Mouse (Mus musculus): Measurements from ENCODE around the gene Ints7.

Ints7 gene

DNA sequence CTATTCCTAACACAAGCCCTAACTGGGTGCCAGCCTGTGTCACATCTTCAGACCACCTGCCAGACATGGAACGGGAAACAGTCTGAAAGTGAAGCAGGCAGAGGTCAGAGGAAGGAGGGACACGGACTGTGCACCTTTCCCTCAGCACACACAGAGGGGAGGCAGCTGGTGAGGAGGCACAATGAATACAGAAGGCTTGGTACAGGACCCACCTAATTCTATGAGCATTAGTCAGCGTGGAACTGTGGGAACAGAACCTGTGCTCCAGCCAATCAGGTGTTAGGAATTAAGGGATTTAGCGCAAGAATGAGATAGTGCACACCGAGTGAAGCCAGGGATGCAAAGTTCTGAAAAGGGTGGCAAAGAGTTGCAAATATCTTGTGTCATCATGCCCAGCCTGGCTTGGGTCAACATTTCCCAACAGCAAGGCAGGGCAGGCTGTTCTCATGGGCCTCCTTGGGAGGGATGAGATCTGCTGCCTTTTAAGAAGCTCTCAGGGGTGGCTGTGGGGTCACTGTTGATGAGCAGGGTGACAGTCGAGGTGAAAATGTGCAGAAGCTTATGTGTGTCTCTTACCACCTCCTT lies 57.2 kb downstream of the Ints7 start:
- no peak for DNase-seq (ENCODE audit: low read depth)

GRCm38 (mm10) chr1:191634116-191634515 lies 58.7 kb downstream of the Ints7 start:
- DNase-seq (ENCODE audit: low read depth) = no peak

DNA sequence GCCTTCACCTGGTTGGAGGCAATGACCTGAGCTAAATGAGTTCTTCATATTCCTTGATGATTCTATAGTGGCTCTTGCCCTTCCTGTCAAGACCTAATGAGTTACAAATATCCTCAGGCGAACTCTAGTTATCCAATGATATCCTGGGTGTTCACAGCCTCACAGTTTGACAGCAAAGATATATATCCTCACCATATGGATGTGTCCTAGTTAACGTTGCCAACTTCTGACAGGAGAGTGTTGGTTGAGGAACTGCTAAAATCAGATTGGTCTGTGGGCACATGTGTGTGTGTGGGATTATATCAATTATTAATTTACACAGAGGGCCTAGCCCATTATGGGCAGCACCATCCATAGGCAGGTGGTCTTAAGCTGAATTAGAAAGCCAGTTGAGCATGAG lies 63.0 kb downstream of the Ints7 start:
- DNase-seq (ENCODE audit: low read depth) = no peak

DNA sequence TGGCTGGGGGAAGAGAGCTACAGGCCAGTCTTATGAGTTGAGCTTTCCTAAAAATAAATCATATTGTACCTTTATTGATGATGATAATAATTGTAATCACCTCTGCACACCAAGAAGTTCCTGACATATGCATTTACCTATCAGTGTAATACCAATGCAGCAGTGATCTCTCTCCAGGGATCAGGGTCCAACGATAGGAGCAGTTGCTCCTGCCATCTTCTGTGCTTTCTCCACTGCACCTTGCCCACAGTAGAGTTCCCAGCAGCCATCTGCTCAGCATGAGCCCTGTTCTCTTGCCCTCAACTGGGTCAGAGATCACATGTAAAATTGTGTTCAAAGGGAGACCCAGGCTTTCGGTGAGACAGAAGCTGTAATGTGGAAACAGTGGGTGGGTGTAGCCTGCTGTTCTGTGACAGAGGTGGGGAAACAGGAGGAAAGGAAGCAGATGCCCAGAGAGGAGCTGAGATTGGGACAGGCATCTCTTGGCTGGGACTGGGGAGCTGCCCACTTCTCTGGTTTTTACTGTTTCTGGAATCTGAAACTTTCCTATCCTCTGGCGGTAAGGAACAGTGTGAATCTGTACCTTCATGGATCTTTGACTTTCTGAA lies 63.9 kb downstream of the Ints7 start:
- DNase-seq (ENCODE audit: low read depth) = no peak

GRCm38 (mm10) chr1:191640146-191640545 lies 64.7 kb downstream of the Ints7 start:
- DNase-seq (ENCODE audit: low read depth) = no peak

DNA sequence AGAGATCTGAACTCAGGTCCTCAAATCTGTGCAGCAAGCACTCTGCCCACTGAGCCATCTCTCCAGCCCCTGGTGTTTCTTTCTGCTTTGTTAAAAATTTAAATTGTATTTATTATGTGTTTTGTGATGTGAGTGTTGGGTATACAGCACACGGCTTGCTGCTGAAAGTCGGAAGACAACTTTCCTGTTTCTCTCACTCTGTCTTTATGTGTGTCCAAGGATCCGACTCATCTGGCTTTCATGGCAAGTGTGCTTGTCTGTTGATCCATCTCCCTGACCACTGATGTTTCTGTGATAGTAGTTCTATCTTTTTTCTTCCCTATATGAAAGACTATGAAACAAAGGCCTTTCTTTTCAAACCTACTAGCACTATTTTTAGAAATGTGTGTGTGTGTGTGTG lies 65.4 kb downstream of the Ints7 start:
- no peak for DNase-seq (ENCODE audit: low read depth)

GRCm38 (mm10) chr1:191641438-191641837 lies 66.0 kb downstream of the Ints7 start:
- DNase-seq (ENCODE audit: low read depth) = no peak

DNA sequence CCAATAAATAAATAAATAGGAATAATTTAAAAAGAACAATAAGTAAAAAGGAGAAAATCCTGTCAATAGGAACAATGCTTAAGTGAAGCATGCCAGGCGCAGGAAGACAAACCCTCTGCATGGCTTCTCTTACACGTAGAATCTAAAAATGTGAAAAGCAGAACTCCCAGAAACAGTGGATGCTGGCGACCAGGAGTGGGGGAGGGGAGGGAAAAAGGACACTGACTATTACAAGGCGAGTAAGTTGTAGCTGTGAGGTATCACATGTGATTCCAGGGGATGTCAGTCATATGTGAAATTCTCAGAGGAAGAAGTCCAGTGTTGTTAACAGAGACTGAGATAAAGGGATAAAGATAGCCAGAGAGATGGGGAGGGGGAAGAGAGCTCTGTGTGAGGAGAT lies 67.5 kb downstream of the Ints7 start:
- no peak for DNase-seq (ENCODE audit: low read depth)

- DNase-seq (ENCODE audit: low read depth) = no peak
Measured at GRCm38 (mm10) chr1:191645921-191646320, 70.5 kb downstream of the Ints7 start.

DNA sequence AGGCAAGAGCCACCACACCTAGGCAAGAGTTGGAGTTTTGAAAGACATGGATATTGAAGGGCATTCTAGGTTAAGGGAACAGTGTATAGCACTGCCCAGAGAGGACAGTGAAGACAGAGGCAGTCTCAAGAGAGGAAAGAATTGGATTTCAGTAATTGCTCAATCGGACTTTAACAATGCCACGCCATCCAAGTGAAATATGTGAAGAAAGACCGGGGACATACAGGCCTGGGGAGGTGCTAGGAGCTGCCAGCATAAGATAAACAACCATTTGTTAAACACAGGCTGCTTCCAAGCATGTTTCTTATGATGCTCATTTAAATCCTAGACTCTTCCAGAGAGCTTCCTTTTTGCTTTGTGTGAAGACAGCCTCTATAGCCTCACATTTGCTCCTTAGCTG lies 72.2 kb downstream of the Ints7 start:
- DNase-seq (ENCODE audit: low read depth) = no peak

GRCm38 (mm10) chr1:191659441-191659840 lies 84.0 kb downstream of the Ints7 start:
- no peak for DNase-seq (ENCODE audit: low read depth)

GRCm38 (mm10) chr1:191661019-191661796 lies 85.8 kb downstream of the Ints7 start:
- no peak for DNase-seq (ENCODE audit: low read depth)

GRCm38 (mm10) chr1:191662178-191662898 lies 86.9 kb downstream of the Ints7 start:
- DNase-seq (ENCODE audit: low read depth) = peak; percentile 14

- DNase-seq (ENCODE audit: low read depth) = no peak
Measured at GRCm38 (mm10) chr1:191662899-191663500, 87.6 kb downstream of the Ints7 start.

DNA sequence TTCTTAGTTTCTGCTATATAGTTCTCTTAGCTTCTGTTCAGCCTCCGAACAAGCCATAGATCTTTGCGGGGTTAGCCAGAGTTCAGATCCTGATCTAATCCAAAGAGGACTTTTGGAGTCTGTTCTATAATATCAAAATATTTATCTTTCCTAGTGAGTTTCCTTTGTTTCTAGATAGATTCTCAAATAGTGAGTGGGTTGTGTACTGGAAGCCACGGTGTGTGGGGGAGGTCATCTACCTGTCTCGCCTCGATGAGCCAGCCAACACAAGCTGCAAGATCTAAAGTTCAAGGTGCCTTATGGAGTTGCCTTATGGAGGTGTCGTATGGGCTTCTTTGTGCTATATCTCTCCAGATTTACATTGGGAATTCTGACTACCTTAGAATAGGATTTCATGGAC lies 88.2 kb downstream of the Ints7 start:
- DNase-seq (ENCODE audit: low read depth) = no peak

- no peak for DNase-seq (ENCODE audit: low read depth)
Measured at GRCm38 (mm10) chr1:191666351-191666750, 90.9 kb downstream of the Ints7 start.

GRCm38 (mm10) chr1:191668030-191668429 lies 92.6 kb downstream of the Ints7 start:
- no peak for DNase-seq (ENCODE audit: low read depth)
